In the genomic region with DNA sequence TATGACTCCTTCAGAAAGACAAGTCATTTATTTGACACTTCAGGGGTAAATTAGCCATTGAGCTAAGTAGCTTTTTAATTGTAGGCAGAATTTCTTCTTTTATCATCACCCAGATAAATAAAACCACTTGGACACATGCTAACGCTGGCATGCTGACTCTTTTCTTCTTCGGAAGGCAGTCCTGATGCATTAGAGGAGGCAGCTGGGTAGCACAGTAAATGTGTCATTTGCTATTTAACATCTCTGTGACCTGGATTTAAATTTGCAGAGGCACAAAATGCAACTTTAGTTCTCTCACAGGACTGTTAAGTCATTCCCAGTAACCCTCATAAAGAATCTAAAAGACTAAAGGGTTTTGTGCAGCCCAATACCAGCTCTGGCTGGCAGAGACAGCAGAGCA, we compare ENCODE assay signal across 11 mouse cellular contexts.
"Had no signal": no experiment of that assay in that cellular context is flagged by ENCODE, and none has a peak within 500 bp of the region (broad histone marks: within the 10 kb centered on the region; RNA-seq: fewer than 3 reads in every experiment).

No protein-coding gene starts in this region.

- H3K9ac ChIP-seq: intestine, embryonic 15.5 days; kidney, embryonic 15.5 days; limb, embryonic 13.5 days; liver, embryonic 14.5 days; midbrain, embryonic 15.5 days had no signal

- H3K4me2 ChIP-seq: intestine, embryonic 15.5 days; kidney, embryonic 15.5 days; limb, embryonic 13.5 days; midbrain, embryonic 15.5 days had no signal

- ATAC-seq: intestine, embryonic 15.5 days; midbrain, embryonic 15.5 days had no signal

- DNase-seq: kidney, adult 2 months; kidney, postnatal 14 days; left cerebral cortex, postnatal 4 days; lung, adult 18-20 months; thymus, adult 2 months; thymus, postnatal 25 days had no signal

- H3K4me3 ChIP-seq: intestine, embryonic 15.5 days; kidney, embryonic 15.5 days; limb, embryonic 13.5 days; midbrain, embryonic 15.5 days had no signal

- H3K27ac ChIP-seq: intestine, embryonic 15.5 days; kidney, embryonic 15.5 days; limb, embryonic 13.5 days; liver, embryonic 14.5 days; midbrain, embryonic 15.5 days had no signal

- H3K9me3 ChIP-seq: intestine, embryonic 15.5 days; kidney, embryonic 15.5 days; limb, embryonic 13.5 days; midbrain, embryonic 15.5 days had no signal

- H3K27me3 ChIP-seq: intestine, embryonic 15.5 days; kidney, embryonic 15.5 days; limb, embryonic 13.5 days; midbrain, embryonic 15.5 days had no signal

- H3K4me1 ChIP-seq: intestine, embryonic 15.5 days; kidney, embryonic 15.5 days; limb, embryonic 13.5 days; midbrain, embryonic 15.5 days had no signal

- H3K36me3 ChIP-seq: intestine, embryonic 15.5 days; kidney, embryonic 15.5 days; limb, embryonic 13.5 days; midbrain, embryonic 15.5 days had no signal
